Mouse (Mus musculus): ENCODE results near the gene Gm20517. TPM values are rescaled to one million over a fixed set of nuclear protein-coding genes. Genes with fewer than 3 reads are reported as not detected.

Gene Gm20517
- total and polyA plus RNA-seq, 2 experiments from 2014 or later, result 1.4 TPM; not detected in 1

DNA sequence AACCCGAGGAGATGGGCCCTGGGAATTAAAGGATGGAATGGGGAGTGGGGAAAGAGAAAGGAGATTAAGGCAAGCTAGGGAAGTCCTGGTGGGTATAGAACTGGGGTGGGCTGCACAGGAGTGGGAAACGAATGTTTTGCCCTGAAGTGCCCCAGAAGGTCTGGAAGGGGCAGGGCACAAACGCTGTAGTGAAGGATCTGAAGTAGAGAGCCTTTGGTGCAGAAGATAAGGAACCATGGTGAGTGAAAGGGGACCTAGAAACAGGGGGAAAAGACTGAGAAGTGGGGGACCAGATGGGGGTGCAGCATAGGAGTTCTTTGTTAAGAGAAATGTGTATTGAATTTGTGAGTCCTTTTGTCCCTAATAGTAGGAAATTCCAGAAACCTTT, 19.3 kb downstream of the Gm20517 start, which contains the start of gene Usp49:
Usp49 (plus strand) TSS at position 13 of the 388 bp plus-strand sequence.
- Histone ChIP-seq H3K27me3 (ENCODE audit: control insufficient read depth, insufficient read depth, low read length) (no peaks in the 10 kb centered on the region), H3K4me2 (ENCODE audit: low read depth, low read length) (peak within 1 kb of the TSS; percentile 98), H3K4me1 (ENCODE audit: control insufficient read depth, insufficient read depth) (peaks cover 3% of the 10 kb centered on the region; the same call in 1 of the 2 replicates), H3K36me3 (replicated peaks; ENCODE audit: control insufficient read depth, insufficient read depth, low read length) (peaks cover 7% of the 10 kb centered on the region; the same call in 1 of the 2 replicates), H3K4me3 (ENCODE audit: low read depth, low read length) (peak within 1 kb of the TSS; percentile 90), H3K9me3 (replicated peaks; ENCODE audit: control insufficient read depth, low read length) (no peaks in the 10 kb centered on the region), H3K9ac (replicated peaks; ENCODE audit: low read depth, low read length) (peak within 1 kb of the TSS; percentile 59), H3K27ac (ENCODE audit: low read depth) (peak within 1 kb of the TSS; percentile 88)
- ATAC-seq (ENCODE audit: insufficient read depth, low read depth), result no peak
- 2% methylated on average over 3 of the region's 3 CpGs for WGBS
- DNase-seq (ENCODE audit: low spot score), result no peak
- TF ChIP-seq EP300 (IDR thresholded peaks at IDR 0.05; ENCODE audit: low read depth) (no peak), CTCF (IDR thresholded peaks at IDR 0.05; ENCODE audit: low read depth) (no peak)

DNA sequence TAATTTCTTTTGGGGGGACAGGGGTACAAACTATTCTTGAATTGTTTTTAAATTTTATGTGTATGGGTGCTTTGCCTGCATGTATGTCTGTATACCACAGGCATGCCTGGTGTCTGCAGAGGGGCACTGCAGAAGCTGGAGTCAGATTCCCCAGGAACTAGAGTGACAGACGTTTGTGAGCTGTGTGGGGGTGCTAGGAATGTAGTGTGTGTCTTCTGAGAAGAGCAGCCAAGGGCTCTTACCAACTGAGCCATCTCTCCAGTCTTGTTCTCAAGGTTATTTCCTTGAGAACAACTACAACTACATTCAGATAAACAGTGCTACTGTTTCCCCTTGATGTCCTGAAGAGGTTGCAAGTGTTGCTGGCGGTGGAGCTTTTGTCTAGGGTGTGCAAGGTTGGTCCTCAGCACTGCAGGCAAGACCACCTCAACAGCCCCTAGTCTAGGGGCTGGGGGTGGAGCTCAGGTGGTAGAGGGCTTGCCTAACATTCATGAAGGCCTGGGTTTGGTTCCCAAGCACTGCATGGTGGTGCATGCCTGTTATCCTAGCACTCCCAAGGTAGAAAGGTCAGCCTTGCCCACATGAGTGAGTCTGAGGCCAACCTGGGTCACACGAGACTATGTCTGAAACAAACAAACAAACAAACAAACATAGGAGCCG, 20.9 kb downstream of the Gm20517 start:
- WGBS, result 71% methylated on average over 4 of the region's 4 CpGs
- Histone ChIP-seq H3K4me3 (ENCODE audit: low read depth, low read length) (no peak overlapping the region), H3K9me3 (replicated peaks; ENCODE audit: control insufficient read depth, low read length) (no peaks in the 10 kb centered on the region), H3K27ac (ENCODE audit: low read depth) (no peak overlapping the region), H3K27me3 (ENCODE audit: control insufficient read depth, insufficient read depth, low read length) (no peaks in the 10 kb centered on the region), H3K4me2 (ENCODE audit: low read depth, low read length) (no peak overlapping the region), H3K9ac (replicated peaks; ENCODE audit: low read depth, low read length) (no peak overlapping the region), H3K36me3 (replicated peaks; ENCODE audit: control insufficient read depth, insufficient read depth, low read length) (0 out of 2 replicates have a peak, but pooled peaks cover 5% of the 10 kb centered on the region), H3K4me1 (ENCODE audit: control insufficient read depth, insufficient read depth) (peaks cover 3% of the 10 kb centered on the region; the same call in 1 of the 2 replicates)
- ATAC-seq (ENCODE audit: insufficient read depth, low read depth), result no peak
- no peak for DNase-seq (ENCODE audit: low spot score)
- TF ChIP-seq CTCF (IDR thresholded peaks at IDR 0.05; ENCODE audit: low read depth) (no peak), EP300 (IDR thresholded peaks at IDR 0.05; ENCODE audit: low read depth) (no peak)

DNA sequence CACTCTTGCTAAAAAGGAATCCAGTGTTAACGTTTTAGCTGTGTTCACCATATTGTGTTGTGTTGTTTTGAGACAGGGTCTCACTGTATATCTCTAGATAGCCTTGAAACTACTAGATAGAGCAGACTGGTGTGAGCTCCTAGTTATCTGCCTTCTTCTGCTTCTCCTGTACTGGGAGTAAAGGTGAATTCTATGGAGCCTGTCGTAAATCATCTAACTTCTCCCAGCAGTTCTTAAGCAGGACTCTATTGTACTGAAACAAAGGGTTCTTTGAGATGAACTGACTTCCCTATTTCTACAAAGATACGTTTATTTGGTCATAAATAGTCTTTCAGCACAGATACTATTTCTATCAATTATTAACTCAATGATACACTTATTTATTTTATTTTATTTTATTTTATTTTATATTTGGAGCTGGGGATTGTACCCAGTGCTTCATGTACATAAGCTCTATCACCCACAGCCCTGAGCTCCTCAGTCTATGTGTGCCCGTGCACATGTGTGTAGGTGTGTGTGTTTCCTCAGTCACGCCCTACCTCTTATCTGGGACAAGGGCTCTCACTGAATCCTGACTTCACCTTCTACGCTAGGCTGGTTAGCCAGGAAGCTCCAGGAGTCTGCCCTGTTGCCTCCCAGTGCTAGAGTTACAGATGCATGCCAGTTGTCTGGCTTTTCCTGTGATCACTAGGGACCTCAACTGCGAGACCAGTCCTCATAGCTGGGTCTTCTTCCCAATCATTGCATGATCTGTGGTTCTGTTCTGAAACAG, 22.8 kb downstream of the Gm20517 start:
- no peak overlapping the region for H3K4me2 ChIP-seq (ENCODE audit: low read depth, low read length)
- H3K27ac ChIP-seq (ENCODE audit: low read depth), result no peak overlapping the region
- H3K36me3 ChIP-seq (replicated peaks; ENCODE audit: control insufficient read depth, insufficient read depth, low read length), result 0 out of 2 replicates have a peak, but pooled peaks cover 5% of the 10 kb centered on the region
- H3K9ac ChIP-seq (replicated peaks; ENCODE audit: low read depth, low read length), result no peak overlapping the region
- no peak overlapping the region for H3K4me3 ChIP-seq (ENCODE audit: low read depth, low read length)
- no peaks in the 10 kb centered on the region for H3K27me3 ChIP-seq (ENCODE audit: control insufficient read depth, insufficient read depth, low read length)
- no peaks in the 10 kb centered on the region for H3K4me1 ChIP-seq (ENCODE audit: control insufficient read depth, insufficient read depth)
- WGBS, result 82% methylated on average over 7 of the region's 7 CpGs
- no peak for ATAC-seq (ENCODE audit: insufficient read depth, low read depth)
- TF ChIP-seq EP300 (IDR thresholded peaks at IDR 0.05; ENCODE audit: low read depth) (no peak), CTCF (IDR thresholded peaks at IDR 0.05; ENCODE audit: low read depth) (no peak)
- H3K9me3 ChIP-seq (replicated peaks; ENCODE audit: control insufficient read depth, low read length), result no peaks in the 10 kb centered on the region
- DNase-seq (ENCODE audit: low spot score), result no peak

DNA sequence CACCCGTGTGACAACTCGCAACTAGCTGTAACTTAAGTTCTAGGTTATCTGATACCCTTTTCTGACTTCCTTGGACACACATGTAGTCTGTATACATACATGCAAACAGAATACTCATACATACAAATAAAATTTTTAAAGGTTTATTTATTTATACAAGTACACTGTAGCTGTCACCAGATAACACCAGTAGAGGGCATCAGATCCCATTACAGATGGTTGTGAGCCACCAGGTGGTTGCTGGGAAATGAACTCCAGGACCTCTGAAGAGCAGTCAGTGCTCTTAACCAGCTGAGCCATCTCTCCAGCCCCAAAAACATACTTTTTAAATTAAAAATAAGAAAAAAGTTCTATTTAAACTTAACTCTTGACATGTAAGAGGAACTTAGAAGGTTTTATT, 31.6 kb downstream of the Gm20517 start:
- DNase-seq (ENCODE audit: low spot score), result no peak
- no peaks in the 10 kb centered on the region for H3K4me1 ChIP-seq (ENCODE audit: control insufficient read depth, insufficient read depth)

DNA sequence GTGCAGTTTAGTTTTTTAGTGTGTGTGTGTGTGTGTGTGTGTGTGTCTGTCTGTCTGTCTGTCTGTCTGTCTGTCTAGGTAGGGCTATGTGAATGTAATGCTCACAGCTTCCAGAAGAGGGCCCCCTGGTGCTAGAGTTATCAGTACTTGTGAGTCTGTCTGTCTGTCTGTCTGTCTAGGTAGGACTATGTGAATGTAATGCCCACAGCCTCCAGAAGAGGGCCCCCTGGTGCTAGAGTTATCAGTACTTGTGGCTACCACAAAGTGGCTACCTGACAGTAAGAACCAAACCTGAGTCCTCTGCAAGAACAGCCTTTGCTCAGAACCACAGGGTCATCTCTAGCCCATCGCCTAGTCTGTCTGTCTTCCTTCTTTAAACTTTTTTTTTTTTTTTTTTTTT, 35.3 kb downstream of the Gm20517 start:
- DNase-seq (ENCODE audit: low spot score), result peak; percentile 44
- H3K9ac ChIP-seq (replicated peaks; ENCODE audit: low read depth, low read length), result no peak overlapping the region
- ATAC-seq (ENCODE audit: insufficient read depth, low read depth), result no peak
- TF ChIP-seq CTCF (IDR thresholded peaks at IDR 0.05; ENCODE audit: low read depth) (peak; percentile 58), EP300 (IDR thresholded peaks at IDR 0.05; ENCODE audit: low read depth) (no peak)
- H3K36me3 ChIP-seq (replicated peaks; ENCODE audit: control insufficient read depth, insufficient read depth, low read length), result no peaks in the 10 kb centered on the region
- 88% methylated on average over 1 of the region's 1 CpGs for WGBS
- H3K27ac ChIP-seq (ENCODE audit: low read depth), result no peak overlapping the region
- no peaks in the 10 kb centered on the region for H3K27me3 ChIP-seq (ENCODE audit: control insufficient read depth, insufficient read depth, low read length)
- no peak overlapping the region for H3K4me2 ChIP-seq (ENCODE audit: low read depth, low read length)
- no peaks in the 10 kb centered on the region for H3K9me3 ChIP-seq (replicated peaks; ENCODE audit: control insufficient read depth, low read length)
- no peaks in the 10 kb centered on the region for H3K4me1 ChIP-seq (ENCODE audit: control insufficient read depth, insufficient read depth)
- no peak overlapping the region for H3K4me3 ChIP-seq (ENCODE audit: low read depth, low read length)

More for the DNA sequence above, 31.6 kb downstream of the Gm20517 start:
- 96% methylated on average over 2 of the region's 2 CpGs for WGBS
- H3K4me3 ChIP-seq (ENCODE audit: low read depth, low read length), result no peak overlapping the region
- no peaks in the 10 kb centered on the region for H3K36me3 ChIP-seq (replicated peaks; ENCODE audit: control insufficient read depth, insufficient read depth, low read length)
- no peak overlapping the region for H3K27ac ChIP-seq (ENCODE audit: low read depth)
- TF ChIP-seq CTCF (IDR thresholded peaks at IDR 0.05; ENCODE audit: low read depth), result no peak
- TF ChIP-seq EP300 (IDR thresholded peaks at IDR 0.05; ENCODE audit: low read depth), result no peak
- no peaks in the 10 kb centered on the region for H3K9me3 ChIP-seq (replicated peaks; ENCODE audit: control insufficient read depth, low read length)
- ATAC-seq (ENCODE audit: insufficient read depth, low read depth), result no peak
- no peaks in the 10 kb centered on the region for H3K27me3 ChIP-seq (ENCODE audit: control insufficient read depth, insufficient read depth, low read length)
- H3K9ac ChIP-seq (replicated peaks; ENCODE audit: low read depth, low read length), result no peak overlapping the region
- H3K4me2 ChIP-seq (ENCODE audit: low read depth, low read length), result no peak overlapping the region
